Mouse (Mus musculus) bone marrow macrophage, adult 2 months (primary cell): ENCODE results near the gene Fam186b.

Source experiments
- CTCF ChIP-seq: IDR thresholded peaks from 2 replicates; pipeline ENCODE4 v1.5.1; 2012; ENCODE audit warnings: low read depth, mild to moderate bottlenecking, low read length, moderate library complexity
- POLR2A ChIP-seq: IDR thresholded peaks from 2 replicates; pipeline ENCODE4 v1.6.1; 2012; ENCODE audit warnings: mild to moderate bottlenecking, low read depth, low read length, borderline replicate concordance

- no peak for TF ChIP-seq CTCF
- no peak for TF ChIP-seq POLR2A
These were observed 74.3 kb downstream of the Fam186b start for GRCm38 (mm10) chr15:99221315-99221952.
